Mouse (Mus musculus) CH12.LX (cell line): ENCODE measurements at regions not wholly inside any gene's neighbourhood (a gene's known extent, or its start where the extent isn't known, plus 50 kb on each side); places are given as distances from the start of the nearest gene placed in this dataset.

ENCODE experiments used
- BHLHE40 ChIP-seq: IDR thresholded peaks from 2 replicates; pipeline ENCODE4 v1.6.1; 2011; ENCODE audit warnings: mild to moderate bottlenecking, low read depth, low read length, improper control_type of control experiment
- CTCF ChIP-seq, 2 experiments: IDR thresholded peaks in 1 of 2; conservative IDR thresholded peaks in 1 of 2; 2 replicates each; pipeline ENCODE4 v1.5.1; 2011 to 2012; ENCODE audit warnings: low read depth in 2 of 2, low read length in 2 of 2, improper control_type of control experiment in 1 of 2, inconsistent platforms in 1 of 2, mild to moderate bottlenecking in 1 of 2, moderate library complexity in 1 of 2
- JUND ChIP-seq: conservative IDR thresholded peaks from 2 replicates; pipeline ENCODE4 v1.6.1; 2011; ENCODE audit warnings: low read depth, low read length, improper control_type of control experiment
- NRF1 ChIP-seq: IDR thresholded peaks from 2 replicates; pipeline ENCODE4 v1.6.1; 2014; ENCODE audit warnings: low read depth, mild to moderate bottlenecking, inconsistent platforms, low read length, improper control_type of control experiment, moderate library complexity
- POLR2A ChIP-seq: IDR thresholded peaks from 2 replicates; pipeline ENCODE4 v1.6.1; 2011; ENCODE audit warnings: low read depth, mild to moderate bottlenecking, improper control_type of control experiment, low read length
- RAD21 ChIP-seq: IDR thresholded peaks from 2 replicates; pipeline ENCODE4 v1.6.1; 2011; ENCODE audit warnings: low read depth, mild to moderate bottlenecking, low read length, improper control_type of control experiment, moderate library complexity
- RCOR1 ChIP-seq: conservative IDR thresholded peaks from 2 replicates; pipeline ENCODE4 v1.6.1; 2012; ENCODE audit warnings: low read depth, mild to moderate bottlenecking, inconsistent platforms, low read length, improper control_type of control experiment
- SIN3A ChIP-seq: IDR thresholded peaks from 2 replicates; pipeline ENCODE4 v1.6.1; 2012; ENCODE audit warnings: low read length, improper control_type of control experiment, inconsistent platforms
- SMC3 ChIP-seq: IDR thresholded peaks from 2 replicates; pipeline ENCODE4 v1.6.1; 2011; ENCODE audit warnings: low read depth, low read length, improper control_type of control experiment
- USF1 ChIP-seq: IDR thresholded peaks from 2 replicates; pipeline ENCODE4 v1.6.1; 2014; ENCODE audit warnings: low read depth, mild to moderate bottlenecking, inconsistent platforms, low read length, improper control_type of control experiment
- USF2 ChIP-seq: conservative IDR thresholded peaks from 2 replicates; pipeline ENCODE4 v1.6.1; 2011; ENCODE audit warnings: low read depth, low read length, improper control_type of control experiment
- ZC3H11A ChIP-seq: IDR thresholded peaks from 2 replicates; pipeline ENCODE4 v1.6.1; 2012; ENCODE audit warnings: low read depth, mild to moderate bottlenecking, inconsistent platforms, low read length, improper control_type of control experiment

DNA sequence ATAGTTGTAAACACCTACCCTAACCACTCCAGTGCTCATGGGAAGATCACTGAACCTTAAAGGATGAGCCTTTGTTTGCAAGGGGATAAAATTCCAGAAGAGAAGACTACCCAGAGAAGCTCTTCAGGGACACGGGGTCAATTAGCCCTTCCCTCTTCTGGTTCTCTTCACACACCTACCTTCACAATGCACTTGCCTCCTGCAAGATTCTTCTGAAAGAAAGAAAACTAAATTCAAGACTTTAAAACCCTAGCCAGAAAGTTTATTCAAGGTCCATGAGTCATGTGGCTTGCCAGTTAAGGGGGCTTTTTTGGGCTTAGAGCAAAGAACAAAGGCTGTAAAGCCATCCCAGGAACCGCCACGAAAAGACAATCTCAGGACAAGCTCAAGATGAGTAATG, 122.9 kb upstream of the Fbxl17 start:
- no peak for TF ChIP-seq USF2
- no peak for TF ChIP-seq SMC3
- TF ChIP-seq NRF1, result no peak
- no peak for TF ChIP-seq USF1
- TF ChIP-seq CTCF (conservative IDR thresholded peaks at IDR 0.05 in 1 of 2, IDR thresholded peaks at IDR 0.05 in 1 of 2; ENCODE audit: low read depth in 2 of 2, low read length in 2 of 2), result no peak
- no peak for TF ChIP-seq SIN3A
- TF ChIP-seq ZC3H11A, result no peak
- TF ChIP-seq BHLHE40, result no peak
- TF ChIP-seq JUND, result no peak
- TF ChIP-seq POLR2A, result no peak
- TF ChIP-seq RCOR1, result no peak
- TF ChIP-seq RAD21, result no peak
